Mouse (Mus musculus) forebrain, embryonic 10.5 days (tissue): ENCODE measurements at regions not wholly inside any gene's neighbourhood (a gene's known extent, or its start where the extent isn't known, plus 50 kb on each side); places are given as distances from the start of the nearest gene placed in this dataset.
"Not testable (repeated sequence)": the region's sequence is repeated elsewhere in the genome, so short reads cannot be mapped to it uniquely, and the experiment has no call there.

Source experiments
- DNase-seq: peaks from one replicate; pipeline ENCODE4 v3.0.0-alpha.2; 2017; ENCODE audit warnings: low spot score; ENCODE audit errors: extremely low spot score
- H3K27ac ChIP-seq: fragments of 300-500 bp; sonication (generic); 2 replicates; pipeline ENCODE4 v1.5.1; 2016; ENCODE audit warnings: mild to moderate bottlenecking
- H3K27me3 ChIP-seq: fragments of 300-500 bp; sonication (generic); 2 replicates; pipeline ENCODE4 v1.6.1; 2016; ENCODE audit warnings: mild to moderate bottlenecking; ENCODE audit not compliant: poor library complexity, severe bottlenecking
- H3K36me3 ChIP-seq: fragments of 300-500 bp; sonication (generic); replicated peaks from 2 replicates; pipeline ENCODE4 v1.6.1; 2016; ENCODE audit warnings: mild to moderate bottlenecking, moderate library complexity
- H3K4me1 ChIP-seq: fragments of 300-500 bp; sonication (generic); 2 replicates; pipeline ENCODE4 v1.6.1; 2016
- H3K4me3 ChIP-seq: fragments of 300-500 bp; sonication (generic); 2 replicates; pipeline ENCODE4 v1.5.1; 2016; ENCODE audit warnings: mild to moderate bottlenecking, moderate library complexity
- H3K9me3 ChIP-seq: fragments of 300-500 bp; sonication (generic); 2 replicates; pipeline ENCODE4 v1.6.1; 2016; ENCODE audit warnings: mild to moderate bottlenecking, moderate library complexity
- WGBS: fragments of 180-500 bp; shearing (Covaris S2); methylation state at CpG from one replicate; pipeline ENCODE4 v1.1.7; 2016; 5-methylcytosine and 5-hydroxymethylcytosine counted together

- Histone ChIP-seq H3K27ac (no peak overlapping the region), H3K9me3 (no peaks in the 10 kb centered on the region), H3K4me1 (peaks cover 3% of the 10 kb centered on the region), H3K27me3 (no peaks in the 10 kb centered on the region), H3K4me3 (no peak overlapping the region), H3K36me3 (no peaks in the 10 kb centered on the region)
- 92% methylated on average over 6 of the region's 6 CpGs for WGBS
- no peak for DNase-seq
These were observed 398.0 kb upstream of the Igfbp7 start for GRCm38 (mm10) chr5:77805796-77806195.

GRCm38 (mm10) chr5:77805303-77805702 lies 397.5 kb upstream of the Igfbp7 start:
- Histone ChIP-seq H3K4me3 (no peak overlapping the region), H3K9me3 (no peaks in the 10 kb centered on the region), H3K27me3 (no peaks in the 10 kb centered on the region), H3K36me3 (no peaks in the 10 kb centered on the region), H3K4me1 (peaks cover 3% of the 10 kb centered on the region), H3K27ac (no peak overlapping the region)
- DNase-seq, result no peak
- WGBS, result 93% methylated on average over 1 of the region's 1 CpGs

- H3K9me3 ChIP-seq, result no peaks in the 10 kb centered on the region
- no peak overlapping the region for H3K4me3 ChIP-seq
- no peak for DNase-seq
- H3K27me3 ChIP-seq, result no peaks in the 10 kb centered on the region
- H3K36me3 ChIP-seq, result no peaks in the 10 kb centered on the region
- no peak overlapping the region for H3K27ac ChIP-seq
- WGBS, result 73% methylated on average over 9 of the region's 9 CpGs
- H3K4me1 ChIP-seq, result peaks cover 3% of the 10 kb centered on the region
These were observed 396.3 kb upstream of the Igfbp7 start for GRCm38 (mm10) chr5:77804113-77804512.

GRCm38 (mm10) chr5:77803562-77803961 lies 395.7 kb upstream of the Igfbp7 start:
- WGBS, result 65% methylated on average over 6 of the region's 6 CpGs

GRCm38 (mm10) chr5:77796960-77797359 lies 389.1 kb upstream of the Igfbp7 start:
- Histone ChIP-seq H3K4me3 (no peak overlapping the region), H3K36me3 (no peaks in the 10 kb centered on the region), H3K4me1 (no peaks in the 10 kb centered on the region), H3K27ac (no peak overlapping the region), H3K9me3 (no peaks in the 10 kb centered on the region), H3K27me3 (no peaks in the 10 kb centered on the region)
- WGBS, result 90% methylated on average over 3 of the region's 3 CpGs
- no peak for DNase-seq

More at GRCm38 (mm10) chr5:77803562-77803961, 395.7 kb upstream of the Igfbp7 start:
- DNase-seq, result peak; percentile 49
- Histone ChIP-seq H3K36me3 (no peaks in the 10 kb centered on the region), H3K27me3 (no peaks in the 10 kb centered on the region), H3K4me3 (no peak overlapping the region), H3K9me3 (no peaks in the 10 kb centered on the region), H3K4me1 (peaks cover 3% of the 10 kb centered on the region), H3K27ac (no peak overlapping the region)

GRCm38 (mm10) chr5:77795766-77796165 lies 387.9 kb upstream of the Igfbp7 start:
- H3K9me3 ChIP-seq, result no peaks in the 10 kb centered on the region
- WGBS, result 90% methylated on average over 5 of the region's 5 CpGs

GRCm38 (mm10) chr5:77783953-77784352 lies 376.1 kb upstream of the Igfbp7 start:
- 79% methylated on average over 2 of the region's 2 CpGs for WGBS
- no peak overlapping the region for H3K4me3 ChIP-seq
- no peaks in the 10 kb centered on the region for H3K4me1 ChIP-seq
- no peak for DNase-seq
- no peaks in the 10 kb centered on the region for H3K36me3 ChIP-seq
- H3K9me3 ChIP-seq, result no peaks in the 10 kb centered on the region
- H3K27me3 ChIP-seq, result no peaks in the 10 kb centered on the region
- H3K27ac ChIP-seq, result no peak overlapping the region

More at GRCm38 (mm10) chr5:77795766-77796165, 387.9 kb upstream of the Igfbp7 start:
- H3K36me3 ChIP-seq, result no peaks in the 10 kb centered on the region
- H3K27me3 ChIP-seq, result no peaks in the 10 kb centered on the region
- H3K4me1 ChIP-seq, result no peaks in the 10 kb centered on the region
- no peak for DNase-seq
- no peak overlapping the region for H3K27ac ChIP-seq
- H3K4me3 ChIP-seq, result no peak overlapping the region

- no peaks in the 10 kb centered on the region for H3K4me1 ChIP-seq
- H3K9me3 ChIP-seq, result no peaks in the 10 kb centered on the region
- H3K27me3 ChIP-seq, result no peaks in the 10 kb centered on the region
- 81% methylated on average over 6 of the region's 6 CpGs for whole genome bisulfite sequencing
- no peak overlapping the region for H3K27ac ChIP-seq
- no peak overlapping the region for H3K4me3 ChIP-seq
- H3K36me3 ChIP-seq, result no peaks in the 10 kb centered on the region
- no peak for DNase-seq
These were observed 354.7 kb upstream of the Igfbp7 start for GRCm38 (mm10) chr5:77762426-77763042.

GRCm38 (mm10) chr5:77762013-77762412 lies 354.2 kb upstream of the Igfbp7 start:
- no peak overlapping the region for H3K4me3 ChIP-seq
- 91% methylated on average over 6 of the region's 6 CpGs for WGBS
- no peaks in the 10 kb centered on the region for H3K27me3 ChIP-seq
- no peak overlapping the region for H3K27ac ChIP-seq
- no peaks in the 10 kb centered on the region for H3K9me3 ChIP-seq
- DNase-seq, result no peak
- no peaks in the 10 kb centered on the region for H3K4me1 ChIP-seq
- H3K36me3 ChIP-seq, result no peaks in the 10 kb centered on the region

GRCm38 (mm10) chr5:77748933-77749332 lies 341.1 kb upstream of the Igfbp7 start:
- DNase-seq, result no peak
- no peak overlapping the region for H3K4me3 ChIP-seq
- no peaks in the 10 kb centered on the region for H3K9me3 ChIP-seq
- 93% methylated on average over 1 of the region's 1 CpGs for WGBS
- no peak overlapping the region for H3K27ac ChIP-seq
- no peaks in the 10 kb centered on the region for H3K4me1 ChIP-seq
- H3K36me3 ChIP-seq, result no peaks in the 10 kb centered on the region
- no peaks in the 10 kb centered on the region for H3K27me3 ChIP-seq

- Histone ChIP-seq H3K4me3 (no peak overlapping the region), H3K27me3 (no peaks in the 10 kb centered on the region), H3K36me3 (no peaks in the 10 kb centered on the region), H3K27ac (no peak overlapping the region), H3K4me1 (no peaks in the 10 kb centered on the region), H3K9me3 (no peaks in the 10 kb centered on the region)
- DNase-seq, result no peak
- 81% methylated on average over 5 of the region's 5 CpGs for WGBS
These were observed 338.8 kb upstream of the Igfbp7 start for GRCm38 (mm10) chr5:77746604-77747003.

GRCm38 (mm10) chr5:77743467-77743866 lies 335.6 kb upstream of the Igfbp7 start:
- no peak for DNase-seq
- Histone ChIP-seq H3K27me3 (no peaks in the 10 kb centered on the region), H3K9me3 (no peaks in the 10 kb centered on the region), H3K4me3 (no peak overlapping the region), H3K36me3 (no peaks in the 10 kb centered on the region), H3K4me1 (no peaks in the 10 kb centered on the region), H3K27ac (no peak overlapping the region)
- 89% methylated on average over 3 of the region's 3 CpGs for WGBS

- H3K4me3 ChIP-seq, DNase-seq, H3K27me3 ChIP-seq, H3K27ac ChIP-seq, H3K36me3 ChIP-seq, H3K4me1 ChIP-seq, H3K9me3 ChIP-seq: not testable (repeated sequence)
- WGBS, result 76% methylated on average over 4 of the region's 4 CpGs
These were observed 322.4 kb upstream of the Igfbp7 start for GRCm38 (mm10) chr5:77730286-77730685.

- H3K27me3 ChIP-seq, result no peaks in the 10 kb centered on the region
These were observed 273.8 kb upstream of the Igfbp7 start for GRCm38 (mm10) chr5:77681592-77681991.

More at GRCm38 (mm10) chr5:77681592-77681991, 273.8 kb upstream of the Igfbp7 start:
- no peaks in the 10 kb centered on the region for H3K36me3 ChIP-seq
- no peak for DNase-seq
- no peaks in the 10 kb centered on the region for H3K9me3 ChIP-seq
- H3K4me3 ChIP-seq, result no peak overlapping the region
- H3K4me1 ChIP-seq, result no peaks in the 10 kb centered on the region
- 72% methylated on average over 3 of the region's 3 CpGs for WGBS
- no peak overlapping the region for H3K27ac ChIP-seq
